Comparison of ENCODE assay signal across 7 mouse cellular contexts in genomic region chr2:170496154-170496930, GRCm38 (mm10). TPM values are rescaled to one million over a fixed set of nuclear protein-coding genes. Genes with fewer than 3 reads are reported as not detected.
DNase-seq lines count a peak whose midpoint lies in the region; ATAC-seq and TF ChIP-seq lines count a peak whose summit lies in the region.

Gene Pfdn4 (plus strand): TSS chr2:170496428.

- no peak for TF ChIP-seq EP300 in ES-Bruce4 (IDR thresholded peaks at IDR 0.05; ENCODE audit: insufficient read depth, low read depth, low read length)

- H3K27ac ChIP-seq in ES-Bruce4 (ENCODE audit: insufficient read depth, low read length): no peak within 1 kb of the TSS
- no peak within 1 kb of the TSS for H3K27ac ChIP-seq in embryonic facial prominence, embryonic 15.5 days (replicated peaks)
- no peak within 1 kb of the TSS for H3K27ac ChIP-seq in midbrain, postnatal 0 days (ENCODE audit: low read depth, low read length)

- 0 out of 2 replicates have a peak within 1 kb of the TSS, but pooled peaks have one; percentile 15 for H3K9ac ChIP-seq in ES-Bruce4 (ENCODE audit: low read depth, poor library complexity, severe bottlenecking)
- no peak within 1 kb of the TSS for H3K9ac ChIP-seq in embryonic facial prominence, embryonic 15.5 days
- H3K9ac ChIP-seq in midbrain, postnatal 0 days (replicated peaks; ENCODE audit: low read length, poor library complexity, severe bottlenecking): no peak within 1 kb of the TSS

- no peak for ATAC-seq in CD4-positive, CD25-positive, alpha-beta regulatory T cell, adult 4 months
- ATAC-seq in embryonic facial prominence, embryonic 15.5 days (ENCODE audit: insufficient number of reproducible peaks, low FRiP score, low TSS enrichment, low read depth): 0 out of 2 replicates have a peak, but pooled peaks have one; percentile 22
- no peak for ATAC-seq in midbrain, postnatal 0 days (ENCODE audit: low FRiP score)
- no peak for ATAC-seq in erythroblast, adult 5-6 weeks (replicated peaks; ENCODE audit: low FRiP score, poor library complexity, severe bottlenecking)

- no peak for DNase-seq in heart, postnatal 36 days
- DNase-seq in left cerebral cortex, postnatal 25 days (ENCODE audit: low spot score in 2 of 2): no peak
- DNase-seq in midbrain, postnatal 0 days (ENCODE audit: low spot score): no peak

- H3K4me3 ChIP-seq in ES-Bruce4 (ENCODE audit: low read depth, low read length): peak within 1 kb of the TSS; percentile 26
- H3K4me3 ChIP-seq in embryonic facial prominence, embryonic 15.5 days (replicated peaks): peak within 1 kb of the TSS; percentile 14
- H3K4me3 ChIP-seq in midbrain, postnatal 0 days (ENCODE audit: low read depth, low read length): peak within 1 kb of the TSS; percentile 26; the same call in 1 of the 2 replicates

- H3K9me3 ChIP-seq in ES-Bruce4 (replicated peaks; ENCODE audit: control insufficient read depth, insufficient read depth, low read length, poor library complexity, severe bottlenecking): no peaks in the 10 kb centered on the region
- no peaks in the 10 kb centered on the region for H3K9me3 ChIP-seq in embryonic facial prominence, embryonic 15.5 days (replicated peaks)
- no peaks in the 10 kb centered on the region for H3K9me3 ChIP-seq in midbrain, postnatal 0 days (ENCODE audit: low read length)

- H3K36me3 ChIP-seq in ES-Bruce4 (ENCODE audit: control insufficient read depth, insufficient read depth, low read length, poor library complexity, severe bottlenecking): no peaks in the 10 kb centered on the region
- H3K36me3 ChIP-seq in embryonic facial prominence, embryonic 15.5 days: no peaks in the 10 kb centered on the region
- no peaks in the 10 kb centered on the region for H3K36me3 ChIP-seq in midbrain, postnatal 0 days (ENCODE audit: insufficient read depth, low read length)

- peak within 1 kb of the TSS; percentile 37 for H3K4me2 ChIP-seq in embryonic facial prominence, embryonic 15.5 days (replicated peaks)
- H3K4me2 ChIP-seq in midbrain, postnatal 0 days (ENCODE audit: low read depth, low read length, poor library complexity, severe bottlenecking): peak within 1 kb of the TSS; percentile 50

- intact Hi-C loops in heart, postnatal 36 days (cut with DNase I): no loop called here
- intact Hi-C loops in left cerebral cortex, postnatal 25 days (cut with DNase I): loop anchor here (5.0 kb wide), 1 partner anchor 364 kb away; no protein-coding TSS in a partner anchor

- TF ChIP-seq POLR2A in ES-Bruce4 (IDR thresholded peaks at IDR 0.05; ENCODE audit: insufficient read depth, low read length): no peak

- peaks cover 19% of the 10 kb centered on the region for H3K27me3 ChIP-seq in ES-Bruce4 (ENCODE audit: control insufficient read depth, insufficient read depth, low read length, poor library complexity, severe bottlenecking)
- H3K27me3 ChIP-seq in embryonic facial prominence, embryonic 15.5 days: peaks cover 68% of the 10 kb centered on the region
- H3K27me3 ChIP-seq in midbrain, postnatal 0 days (ENCODE audit: insufficient read depth, low read length): peaks cover 26% of the 10 kb centered on the region

- no peaks in the 10 kb centered on the region for H3K4me1 ChIP-seq in ES-Bruce4 (ENCODE audit: control insufficient read depth, insufficient read depth, low read length)
- H3K4me1 ChIP-seq in embryonic facial prominence, embryonic 15.5 days: peaks cover 24% of the 10 kb centered on the region
- no peaks in the 10 kb centered on the region; the same call in 1 of the 2 replicates for H3K4me1 ChIP-seq in midbrain, postnatal 0 days (ENCODE audit: insufficient read depth, low read length)

- TF ChIP-seq CTCF in ES-Bruce4 (IDR thresholded peaks at IDR 0.05; ENCODE audit: low read depth, low read length): no peak
- no peak for TF ChIP-seq CTCF in midbrain, postnatal 0 days (IDR thresholded peaks at IDR 0.05)

- WGBS in embryonic facial prominence, embryonic 15.5 days: under 1% methylated on average over 46 of the region's 46 CpGs
- under 1% methylated on average over 46 of the region's 46 CpGs for WGBS in midbrain, postnatal 0 days

RNA-seq across cellular contexts. Expression of gene Pfdn4, which starts in this region (rescaled TPM):
- polyA plus RNA-seq in CD4-positive, CD25-positive, alpha-beta regulatory T cell, adult 4 months (2017; shearing (Covaris generic)): 10 to 100 TPM; 40.0 to 52.4 TPM
- 163 and 165 TPM in 2 replicates for polyA plus RNA-seq in ES-Bruce4 (2011; ENCODE audit: insufficient read depth, insufficient read length, low read depth, missing spikeins)
- 71.4 and 72.6 TPM in 2 replicates for polyA plus RNA-seq in embryonic facial prominence, embryonic 15.5 days (2015; fragmentation: Nextera tagmentation; extraction: Ambion mirVana)
- total RNA-seq in heart, postnatal 36 days (2021): 10 to 100 TPM; 11.1 to 12.4 TPM
- total RNA-seq in left cerebral cortex, postnatal 25 days (2021): 10 to 100 TPM; 29.4 to 31.0 TPM
- total RNA-seq in midbrain, postnatal 0 days (2014; rRNA removed): 94.1 and 161 TPM in 2 replicates
- polyA plus RNA-seq in midbrain, postnatal 0 days (2015; fragmentation: Nextera tagmentation; extraction: Ambion mirVana): 147 and 157 TPM in 2 replicates
- total RNA-seq in erythroblast, adult 5-6 weeks (2015; ENCODE audit: low replicate concordance): 14.0 and 23.6 TPM in 2 replicates
- 3.5 and 16.2 TPM in 2 replicates for total RNA-seq in erythroblast, adult 5-6 weeks (2017; ENCODE audit: low replicate concordance)
